Mouse (Mus musculus): ENCODE data around the gene Gabbr2. TPM values are rescaled to one million over a fixed set of nuclear protein-coding genes. Genes with fewer than 3 reads are reported as not detected.

Gene Gabbr2
- polyA plus RNA-seq, 1 experiment from 2014 or later = 0.09 TPM

DNA sequence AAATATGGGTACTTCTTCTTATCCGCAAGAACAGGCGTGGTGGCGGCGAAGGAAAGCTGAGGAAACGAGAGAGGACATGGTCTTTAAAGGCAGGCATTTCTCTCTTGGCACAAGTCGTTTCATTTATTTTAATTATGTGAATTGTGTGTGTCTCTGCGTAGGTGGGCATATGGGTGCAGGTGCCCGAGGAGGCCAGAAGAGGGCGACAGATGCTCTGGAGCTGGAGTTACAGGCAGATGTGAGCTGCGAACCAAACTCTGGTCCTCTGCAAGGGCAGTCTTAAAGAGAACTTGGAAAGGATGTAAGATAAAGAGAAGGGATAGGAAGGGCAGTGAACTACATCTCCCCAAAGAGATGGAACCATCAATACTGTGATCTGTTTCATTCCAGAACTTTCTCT is 145.3 kb downstream of the Gabbr2 start:
- Histone ChIP-seq H3K27me3 (ENCODE audit: control insufficient read depth, insufficient read depth, low read length) (no peaks in the 10 kb centered on the region), H3K36me3 (ENCODE audit: control insufficient read depth, insufficient read depth, low read length) (no peaks in the 10 kb centered on the region), H3K9me3 (ENCODE audit: control insufficient read depth, low read depth, low read length) (no peaks in the 10 kb centered on the region), H3K27ac (ENCODE audit: low read length) (no peak overlapping the region), H3K4me2 (replicated peaks; ENCODE audit: low read depth, low read length) (no peak overlapping the region), H3K4me3 (ENCODE audit: low read depth, low read length) (no peak overlapping the region), H3K9ac (replicated peaks; ENCODE audit: low read depth, low read length) (no peak overlapping the region), H3K4me1 (ENCODE audit: control insufficient read depth, insufficient read depth, low read length) (no peaks in the 10 kb centered on the region)
- no peak for ATAC-seq (ENCODE audit: insufficient number of reproducible peaks, insufficient read depth, low FRiP score, low read depth)
- 93% methylated on average over 10 of the region's 10 CpGs for WGBS

DNA sequence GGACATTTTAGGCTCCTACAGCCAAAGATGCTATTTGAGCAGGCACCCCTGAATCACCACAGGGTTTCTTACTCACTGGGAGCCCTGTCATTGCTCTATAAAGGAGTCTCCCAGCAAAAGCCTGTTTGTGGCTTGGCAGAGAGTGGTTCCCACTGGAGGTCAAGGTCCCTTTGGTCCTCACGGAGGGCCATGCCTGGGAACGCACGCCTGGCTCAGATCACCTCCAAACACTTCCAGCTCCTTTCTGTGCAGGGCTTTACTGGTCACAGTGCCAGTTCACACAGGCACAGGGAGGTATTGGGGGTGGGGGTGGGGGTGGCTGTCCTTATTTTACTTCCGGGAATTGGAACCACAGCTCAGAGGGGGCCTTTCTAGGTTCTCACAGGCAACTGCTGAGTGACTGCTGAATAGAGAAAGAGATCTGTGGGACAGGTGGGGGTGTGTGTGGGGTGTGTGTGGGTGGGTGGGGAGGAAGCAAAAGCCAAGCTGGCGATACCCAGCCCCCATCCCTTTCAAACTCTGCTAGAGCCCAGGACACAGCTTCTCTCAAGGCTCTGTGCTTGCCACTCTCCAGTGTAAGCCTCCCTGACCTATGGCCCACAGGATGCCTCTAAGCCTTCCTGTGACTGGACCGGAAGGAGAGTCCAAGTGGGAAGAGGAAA is 146.6 kb downstream of the Gabbr2 start:
- WGBS = 67% methylated on average over 6 of the region's 6 CpGs
- no peaks in the 10 kb centered on the region for H3K27me3 ChIP-seq (ENCODE audit: control insufficient read depth, insufficient read depth, low read length)
- H3K36me3 ChIP-seq (ENCODE audit: control insufficient read depth, insufficient read depth, low read length) = no peaks in the 10 kb centered on the region
- no peak overlapping the region for H3K4me2 ChIP-seq (replicated peaks; ENCODE audit: low read depth, low read length)
- H3K27ac ChIP-seq (ENCODE audit: low read length) = no peak overlapping the region
- ATAC-seq (ENCODE audit: insufficient number of reproducible peaks, insufficient read depth, low FRiP score, low read depth) = no peak
- H3K9ac ChIP-seq (replicated peaks; ENCODE audit: low read depth, low read length) = no peak overlapping the region
- H3K4me1 ChIP-seq (ENCODE audit: control insufficient read depth, insufficient read depth, low read length) = no peaks in the 10 kb centered on the region
- H3K4me3 ChIP-seq (ENCODE audit: low read depth, low read length) = no peak overlapping the region
- no peaks in the 10 kb centered on the region for H3K9me3 ChIP-seq (ENCODE audit: control insufficient read depth, low read depth, low read length)

- H3K4me2 ChIP-seq (replicated peaks; ENCODE audit: low read depth, low read length) = no peak overlapping the region
- H3K27me3 ChIP-seq (ENCODE audit: control insufficient read depth, insufficient read depth, low read length) = no peaks in the 10 kb centered on the region
- no peak overlapping the region for H3K4me3 ChIP-seq (ENCODE audit: low read depth, low read length)
- no peak for ATAC-seq (ENCODE audit: insufficient number of reproducible peaks, insufficient read depth, low FRiP score, low read depth)
- no peaks in the 10 kb centered on the region for H3K36me3 ChIP-seq (ENCODE audit: control insufficient read depth, insufficient read depth, low read length)
- H3K4me1 ChIP-seq (ENCODE audit: control insufficient read depth, insufficient read depth, low read length) = no peaks in the 10 kb centered on the region
- no peaks in the 10 kb centered on the region for H3K9me3 ChIP-seq (ENCODE audit: control insufficient read depth, low read depth, low read length)
- H3K27ac ChIP-seq (ENCODE audit: low read length) = no peak overlapping the region
- H3K9ac ChIP-seq (replicated peaks; ENCODE audit: low read depth, low read length) = no peak overlapping the region
- WGBS = 85% methylated on average over 5 of the region's 5 CpGs
Observed at GRCm38 (mm10) chr4:46844567-46844966, 147.1 kb downstream of the Gabbr2 start.

DNA sequence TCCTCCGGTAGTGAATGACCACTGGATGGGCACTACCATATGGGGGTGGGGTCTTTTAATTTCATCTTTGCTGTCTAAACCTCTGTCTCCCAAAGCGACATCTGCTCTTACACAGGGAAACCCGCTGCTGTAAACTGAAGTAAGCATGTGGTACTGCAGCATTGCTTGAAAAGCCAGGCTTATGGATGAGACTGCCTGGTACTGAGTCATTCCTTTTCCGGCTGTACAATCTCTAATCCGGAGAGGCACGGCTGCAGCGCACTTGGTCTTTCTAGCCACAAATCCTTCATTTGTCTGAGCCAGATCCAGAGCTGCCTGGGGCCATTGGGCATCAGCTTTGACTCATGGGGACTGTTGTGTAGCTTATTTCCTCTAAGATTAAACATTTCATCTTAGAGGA is 149.1 kb downstream of the Gabbr2 start:
- H3K36me3 ChIP-seq (ENCODE audit: control insufficient read depth, insufficient read depth, low read length) = no peaks in the 10 kb centered on the region
- no peak for ATAC-seq (ENCODE audit: insufficient number of reproducible peaks, insufficient read depth, low FRiP score, low read depth)
- H3K27me3 ChIP-seq (ENCODE audit: control insufficient read depth, insufficient read depth, low read length) = no peaks in the 10 kb centered on the region
- no peak overlapping the region for H3K9ac ChIP-seq (replicated peaks; ENCODE audit: low read depth, low read length)
- no peaks in the 10 kb centered on the region for H3K9me3 ChIP-seq (ENCODE audit: control insufficient read depth, low read depth, low read length)
- H3K4me1 ChIP-seq (ENCODE audit: control insufficient read depth, insufficient read depth, low read length) = no peaks in the 10 kb centered on the region
- H3K4me2 ChIP-seq (replicated peaks; ENCODE audit: low read depth, low read length) = no peak overlapping the region
- H3K27ac ChIP-seq (ENCODE audit: low read length) = no peak overlapping the region
- WGBS = 90% methylated on average over 7 of the region's 7 CpGs
- H3K4me3 ChIP-seq (ENCODE audit: low read depth, low read length) = no peak overlapping the region

GRCm38 (mm10) chr4:46840146-46840545 is 151.5 kb downstream of the Gabbr2 start:
- no peaks in the 10 kb centered on the region for H3K9me3 ChIP-seq (ENCODE audit: control insufficient read depth, low read depth, low read length)
- no peak overlapping the region for H3K27ac ChIP-seq (ENCODE audit: low read length)
- 60% methylated on average over 6 of the region's 6 CpGs for WGBS
- H3K4me1 ChIP-seq (ENCODE audit: control insufficient read depth, insufficient read depth, low read length) = no peaks in the 10 kb centered on the region
- no peaks in the 10 kb centered on the region for H3K27me3 ChIP-seq (ENCODE audit: control insufficient read depth, insufficient read depth, low read length)
- no peak overlapping the region for H3K4me2 ChIP-seq (replicated peaks; ENCODE audit: low read depth, low read length)
- H3K9ac ChIP-seq (replicated peaks; ENCODE audit: low read depth, low read length) = no peak overlapping the region
- H3K4me3 ChIP-seq (ENCODE audit: low read depth, low read length) = no peak overlapping the region
- no peaks in the 10 kb centered on the region for H3K36me3 ChIP-seq (ENCODE audit: control insufficient read depth, insufficient read depth, low read length)
- ATAC-seq (ENCODE audit: insufficient number of reproducible peaks, insufficient read depth, low FRiP score, low read depth) = no peak

- WGBS = 80% methylated on average over 7 of the region's 7 CpGs
- Histone ChIP-seq H3K4me1 (ENCODE audit: control insufficient read depth, insufficient read depth, low read length) (no peaks in the 10 kb centered on the region), H3K9me3 (ENCODE audit: control insufficient read depth, low read depth, low read length) (no peaks in the 10 kb centered on the region), H3K36me3 (ENCODE audit: control insufficient read depth, insufficient read depth, low read length) (no peaks in the 10 kb centered on the region), H3K27ac (ENCODE audit: low read length) (no peak overlapping the region), H3K9ac (replicated peaks; ENCODE audit: low read depth, low read length) (no peak overlapping the region), H3K27me3 (ENCODE audit: control insufficient read depth, insufficient read depth, low read length) (no peaks in the 10 kb centered on the region), H3K4me3 (ENCODE audit: low read depth, low read length) (no peak overlapping the region), H3K4me2 (replicated peaks; ENCODE audit: low read depth, low read length) (no peak overlapping the region)
- ATAC-seq (ENCODE audit: insufficient number of reproducible peaks, insufficient read depth, low FRiP score, low read depth) = no peak
Observed at GRCm38 (mm10) chr4:46837362-46837761, 154.3 kb downstream of the Gabbr2 start.

- WGBS = 72% methylated on average over 18 of the region's 18 CpGs
- Histone ChIP-seq H3K9ac (replicated peaks; ENCODE audit: low read depth, low read length) (no peak overlapping the region), H3K9me3 (ENCODE audit: control insufficient read depth, low read depth, low read length) (no peaks in the 10 kb centered on the region), H3K27ac (ENCODE audit: low read length) (no peak overlapping the region), H3K4me1 (ENCODE audit: control insufficient read depth, insufficient read depth, low read length) (no peaks in the 10 kb centered on the region), H3K27me3 (ENCODE audit: control insufficient read depth, insufficient read depth, low read length) (no peaks in the 10 kb centered on the region), H3K4me3 (ENCODE audit: low read depth, low read length) (no peak overlapping the region), H3K4me2 (replicated peaks; ENCODE audit: low read depth, low read length) (no peak overlapping the region), H3K36me3 (ENCODE audit: control insufficient read depth, insufficient read depth, low read length) (no peaks in the 10 kb centered on the region)
- ATAC-seq (ENCODE audit: insufficient number of reproducible peaks, insufficient read depth, low FRiP score, low read depth) = no peak
Observed at GRCm38 (mm10) chr4:46836065-46836464, 155.6 kb downstream of the Gabbr2 start.

- Histone ChIP-seq H3K4me3 (ENCODE audit: low read depth, low read length) (no peak overlapping the region), H3K9me3 (ENCODE audit: control insufficient read depth, low read depth, low read length) (no peaks in the 10 kb centered on the region), H3K4me2 (replicated peaks; ENCODE audit: low read depth, low read length) (no peak overlapping the region), H3K4me1 (ENCODE audit: control insufficient read depth, insufficient read depth, low read length) (no peaks in the 10 kb centered on the region), H3K27me3 (ENCODE audit: control insufficient read depth, insufficient read depth, low read length) (no peaks in the 10 kb centered on the region), H3K36me3 (ENCODE audit: control insufficient read depth, insufficient read depth, low read length) (no peaks in the 10 kb centered on the region), H3K9ac (replicated peaks; ENCODE audit: low read depth, low read length) (no peak overlapping the region), H3K27ac (ENCODE audit: low read length) (no peak overlapping the region)
- WGBS = 90% methylated on average over 14 of the region's 14 CpGs
- no peak for ATAC-seq (ENCODE audit: insufficient number of reproducible peaks, insufficient read depth, low FRiP score, low read depth)
Observed at GRCm38 (mm10) chr4:46835064-46835463, 156.6 kb downstream of the Gabbr2 start.

Measured in stomach, embryonic 14.5 days (tissue).